Mouse (Mus musculus): ENCODE data around the gene Hmces. TPM values are rescaled to one million over a fixed set of nuclear protein-coding genes. Genes with fewer than 3 reads are reported as not detected.

Hmces gene
- 72.7 and 81.9 TPM in 2 replicates for polyA plus RNA-seq (2016; fragmentation: Nextera tagmentation; extraction: Ambion mirVana)

- Histone ChIP-seq H3K36me3 (peaks cover 78% of the 10 kb centered on the region), H3K27ac (peak within 1 kb of the TSS; percentile 92), H3K4me1 (peaks cover 18% of the 10 kb centered on the region), H3K27me3 (ENCODE audit: low read depth, poor library complexity, severe bottlenecking) (no peaks in the 10 kb centered on the region), H3K4me3 (peak within 1 kb of the TSS; percentile 89), H3K9me3 (replicated peaks) (no peaks in the 10 kb centered on the region)
- DNase-seq (ENCODE audit: low spot score) = peak; percentile 86
- WGBS = 1% methylated on average over 58 of the region's 62 CpGs
Observed at GRCm38 (mm10) chr6:87913661-87914325, at the start of gene Hmces. Gene Hmces (plus strand): TSS chr6:87913935.

GRCm38 (mm10) chr6:87866211-87866610 lies 47.5 kb upstream of the Hmces start:
- no peaks in the 10 kb centered on the region for H3K9me3 ChIP-seq (replicated peaks)
- no peaks in the 10 kb centered on the region; the same call in 1 of the 2 replicates for H3K4me1 ChIP-seq
- H3K4me3 ChIP-seq = no peak overlapping the region
- H3K36me3 ChIP-seq = no peaks in the 10 kb centered on the region
- H3K27me3 ChIP-seq (ENCODE audit: low read depth, poor library complexity, severe bottlenecking) = no peaks in the 10 kb centered on the region
- H3K27ac ChIP-seq = no peak overlapping the region
- WGBS = 90% methylated on average over 6 of the region's 6 CpGs
- no peak for DNase-seq (ENCODE audit: low spot score)

GRCm38 (mm10) chr6:87867256-87867655 lies 46.5 kb upstream of the Hmces start:
- DNase-seq (ENCODE audit: low spot score) = no peak
- Histone ChIP-seq H3K4me1 (no peaks in the 10 kb centered on the region; the same call in 1 of the 2 replicates), H3K9me3 (replicated peaks) (no peaks in the 10 kb centered on the region), H3K36me3 (no peaks in the 10 kb centered on the region), H3K27me3 (ENCODE audit: low read depth, poor library complexity, severe bottlenecking) (no peaks in the 10 kb centered on the region), H3K27ac (no peak overlapping the region), H3K4me3 (no peak overlapping the region)
- WGBS = 88% methylated on average over 2 of the region's 2 CpGs

GRCm38 (mm10) chr6:87868871-87869506 lies 44.7 kb upstream of the Hmces start:
- 81% methylated on average over 9 of the region's 9 CpGs for WGBS
- no peaks in the 10 kb centered on the region for H3K9me3 ChIP-seq (replicated peaks)
- H3K4me1 ChIP-seq = no peaks in the 10 kb centered on the region; the same call in 1 of the 2 replicates
- H3K27me3 ChIP-seq (ENCODE audit: low read depth, poor library complexity, severe bottlenecking) = no peaks in the 10 kb centered on the region
- DNase-seq (ENCODE audit: low spot score) = no peak
- H3K36me3 ChIP-seq = no peaks in the 10 kb centered on the region
- H3K27ac ChIP-seq = no peak overlapping the region
- H3K4me3 ChIP-seq = no peak overlapping the region

- Histone ChIP-seq H3K9me3 (replicated peaks) (no peaks in the 10 kb centered on the region), H3K4me1 (no peaks in the 10 kb centered on the region; the same call in 1 of the 2 replicates), H3K27me3 (ENCODE audit: low read depth, poor library complexity, severe bottlenecking) (no peaks in the 10 kb centered on the region), H3K36me3 (no peaks in the 10 kb centered on the region), H3K27ac (no peak overlapping the region), H3K4me3 (no peak overlapping the region)
- DNase-seq (ENCODE audit: low spot score) = no peak
- WGBS = 75% methylated on average over 1 of the region's 1 CpGs
Observed at GRCm38 (mm10) chr6:87870440-87870839, 43.3 kb upstream of the Hmces start.

GRCm38 (mm10) chr6:87871240-87871639 lies 42.5 kb upstream of the Hmces start:
- Histone ChIP-seq H3K4me3 (no peak overlapping the region), H3K27ac (no peak overlapping the region), H3K4me1 (peaks cover 3% of the 10 kb centered on the region), H3K36me3 (no peaks in the 10 kb centered on the region), H3K9me3 (replicated peaks) (no peaks in the 10 kb centered on the region), H3K27me3 (ENCODE audit: low read depth, poor library complexity, severe bottlenecking) (no peaks in the 10 kb centered on the region)
- WGBS = 88% methylated on average over 7 of the region's 7 CpGs
- no peak for DNase-seq (ENCODE audit: low spot score)

GRCm38 (mm10) chr6:87873104-87873503 lies 40.6 kb upstream of the Hmces start:
- Histone ChIP-seq H3K4me3 (no peak overlapping the region), H3K27ac (no peak overlapping the region), H3K4me1 (peaks cover 5% of the 10 kb centered on the region), H3K36me3 (no peaks in the 10 kb centered on the region), H3K9me3 (replicated peaks) (no peaks in the 10 kb centered on the region), H3K27me3 (ENCODE audit: low read depth, poor library complexity, severe bottlenecking) (no peaks in the 10 kb centered on the region)
- 48% methylated on average over 1 of the region's 1 CpGs for WGBS
- DNase-seq (ENCODE audit: low spot score) = no peak

GRCm38 (mm10) chr6:87873963-87874362 lies 39.8 kb upstream of the Hmces start:
- Histone ChIP-seq H3K9me3 (replicated peaks) (no peaks in the 10 kb centered on the region), H3K27ac (no peak overlapping the region), H3K36me3 (no peaks in the 10 kb centered on the region), H3K4me1 (peaks cover 5% of the 10 kb centered on the region), H3K4me3 (no peak overlapping the region), H3K27me3 (ENCODE audit: low read depth, poor library complexity, severe bottlenecking) (no peaks in the 10 kb centered on the region)
- no peak for DNase-seq (ENCODE audit: low spot score)
- WGBS = 91% methylated on average over 2 of the region's 2 CpGs

- Histone ChIP-seq H3K27me3 (ENCODE audit: low read depth, poor library complexity, severe bottlenecking) (no peaks in the 10 kb centered on the region), H3K9me3 (replicated peaks) (no peaks in the 10 kb centered on the region), H3K27ac (no peak overlapping the region), H3K36me3 (no peaks in the 10 kb centered on the region), H3K4me3 (no peak overlapping the region), H3K4me1 (peaks cover 5% of the 10 kb centered on the region)
- WGBS = 85% methylated on average over 1 of the region's 1 CpGs
- no peak for DNase-seq (ENCODE audit: low spot score)
Observed at GRCm38 (mm10) chr6:87875083-87875482, 38.7 kb upstream of the Hmces start.

- H3K4me3 ChIP-seq = no peak overlapping the region
- no peak for DNase-seq (ENCODE audit: low spot score)
- peaks cover 5% of the 10 kb centered on the region for H3K4me1 ChIP-seq
- 93% methylated on average over 7 of the region's 7 CpGs for WGBS
- no peaks in the 10 kb centered on the region for H3K9me3 ChIP-seq (replicated peaks)
- no peaks in the 10 kb centered on the region for H3K27me3 ChIP-seq (ENCODE audit: low read depth, poor library complexity, severe bottlenecking)
- no peaks in the 10 kb centered on the region for H3K36me3 ChIP-seq
- H3K27ac ChIP-seq = 0 out of 2 replicates have a peak overlapping the region, but pooled peaks have one; percentile 72
Observed at GRCm38 (mm10) chr6:87875562-87875961, 38.2 kb upstream of the Hmces start.

GRCm38 (mm10) chr6:87876068-87876643 lies 37.6 kb upstream of the Hmces start:
- Histone ChIP-seq H3K36me3 (no peaks in the 10 kb centered on the region), H3K27me3 (ENCODE audit: low read depth, poor library complexity, severe bottlenecking) (no peaks in the 10 kb centered on the region), H3K9me3 (replicated peaks) (no peaks in the 10 kb centered on the region), H3K4me1 (peaks cover 5% of the 10 kb centered on the region), H3K4me3 (no peak overlapping the region), H3K27ac (peak overlapping the region; percentile 72; the same call in 1 of the 2 replicates)
- peak; percentile 39 for DNase-seq (ENCODE audit: low spot score)
- WGBS = 76% methylated on average over 13 of the region's 13 CpGs

GRCm38 (mm10) chr6:87879010-87879409 lies 34.7 kb upstream of the Hmces start:
- Histone ChIP-seq H3K9me3 (replicated peaks) (no peaks in the 10 kb centered on the region), H3K27ac (no peak overlapping the region), H3K27me3 (ENCODE audit: low read depth, poor library complexity, severe bottlenecking) (no peaks in the 10 kb centered on the region), H3K36me3 (no peaks in the 10 kb centered on the region), H3K4me1 (peaks cover 5% of the 10 kb centered on the region), H3K4me3 (no peak overlapping the region)
- no peak for DNase-seq (ENCODE audit: low spot score)
- WGBS = 35% methylated on average over 4 of the region's 4 CpGs

GRCm38 (mm10) chr6:87879628-87880027 lies 34.1 kb upstream of the Hmces start:
- no peaks in the 10 kb centered on the region for H3K27me3 ChIP-seq (ENCODE audit: low read depth, poor library complexity, severe bottlenecking)
- H3K36me3 ChIP-seq = no peaks in the 10 kb centered on the region
- no peak overlapping the region for H3K27ac ChIP-seq
- DNase-seq (ENCODE audit: low spot score) = no peak
- H3K4me1 ChIP-seq = peaks cover 5% of the 10 kb centered on the region
- H3K9me3 ChIP-seq (replicated peaks) = no peaks in the 10 kb centered on the region
- 74% methylated on average over 3 of the region's 3 CpGs for WGBS
- H3K4me3 ChIP-seq = no peak overlapping the region
